Mouse (Mus musculus) E14TG2a.4 (cell line): ENCODE measurements around the gene Tmbim1.

Experiments used
- CTCF ChIP-seq: conservative IDR thresholded peaks from 2 replicates; pipeline ENCODE4 v1.5.1; 2014; ENCODE audit warnings: low read length
- POU5F1 ChIP-seq: IDR thresholded peaks from 2 replicates; pipeline ENCODE4 v1.6.1; 2014; ENCODE audit warnings: low read length, borderline replicate concordance

DNA sequence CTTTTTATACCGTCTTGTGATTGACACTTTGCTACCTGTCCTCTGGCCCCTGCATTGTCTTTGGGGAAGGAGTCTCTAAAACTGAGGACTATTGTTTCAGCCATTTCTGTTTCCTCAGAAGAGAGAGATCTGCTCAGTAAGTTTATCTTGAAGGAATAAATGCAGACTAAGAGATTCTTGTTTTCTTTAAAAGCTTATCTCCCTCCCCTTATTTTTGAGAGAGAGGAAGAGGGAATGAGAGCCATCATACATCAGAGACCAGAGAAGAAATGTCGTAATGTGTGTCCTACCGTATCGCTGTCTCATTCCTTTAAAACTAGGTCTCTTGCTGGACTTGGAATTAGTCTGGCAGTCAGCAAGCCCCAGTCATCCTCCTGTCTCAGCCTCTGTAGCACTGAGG, 64.6 kb downstream of the Tmbim1 start:
- TF ChIP-seq CTCF, result no peak
- no peak for TF ChIP-seq POU5F1
